9 mouse cellular contexts compared by ENCODE assay signal in genomic region chr8:94118776-94119430, GRCm38 (mm10). TPM values are rescaled to one million over a fixed set of nuclear protein-coding genes. Genes with fewer than 3 reads are reported as not detected.
DNase-seq lines count a peak whose midpoint lies in the region; ATAC-seq and TF ChIP-seq lines count a peak whose summit lies in the region.
"Had no signal": no experiment of that assay in that cellular context is flagged by ENCODE, and none has a peak within 500 bp of the region (broad histone marks: within the 10 kb centered on the region; RNA-seq: fewer than 3 reads in every experiment).

No protein-coding gene starts in this region.

- TF ChIP-seq POLR2A in CH12.LX (IDR thresholded peaks at IDR 0.05; ENCODE audit: low read depth, low read length), result no peak

- peaks cover 7 to 19% of the 10 kb centered on the region in 2 experiments; a peak in 3 of 4 replicates for H3K4me1 ChIP-seq in CH12.LX (ENCODE audit: control insufficient read depth in 1 of 2, insufficient read depth in 2 of 2)
- no peaks in the 10 kb centered on the region; the same call in 1 of the 2 replicates for H3K4me1 ChIP-seq in hindbrain, embryonic 11.5 days (replicated peaks; ENCODE audit: control insufficient read depth, insufficient read depth, low read length)
- peaks cover 34% of the 10 kb centered on the region for H3K4me1 ChIP-seq in midbrain, embryonic 13.5 days (replicated peaks)

- 2% methylated on average over 6 of the region's 6 CpGs for WGBS in hindbrain, embryonic 11.5 days
- WGBS in midbrain, embryonic 13.5 days, result 1% methylated on average over 6 of the region's 6 CpGs

- no peak for DNase-seq in CH12.LX (ENCODE audit: extremely low read depth)
- DNase-seq in embryo, embryonic 10.5 days (ENCODE audit: low spot score), result peak; percentile 81
- peak; percentile 82 for DNase-seq in hindbrain, embryonic 11.5 days (ENCODE audit: low spot score)
- peak; percentile 39 to 53 for DNase-seq in left cerebral cortex, adult 18-20 months (ENCODE audit: low spot score in 2 of 2)
- no peak for DNase-seq in gastrocnemius, postnatal 10 days
- no peak for DNase-seq in gastrocnemius, adult 18-20 months (ENCODE audit: low spot score)
- DNase-seq in gastrocnemius, postnatal 14 days, result no peak

- intact Hi-C loops in gastrocnemius, postnatal 14 days (cut with DNase I; ENCODE audit: low total_unique reads), result no loop called here

- H3K36me3 ChIP-seq in CH12.LX (replicated peaks in 1 of 2; ENCODE audit: control insufficient read depth in 1 of 2, insufficient read depth in 1 of 2, low read length in 1 of 2), result no peaks in the 10 kb centered on the region
- no peaks in the 10 kb centered on the region for H3K36me3 ChIP-seq in hindbrain, embryonic 11.5 days (ENCODE audit: control insufficient read depth, insufficient read depth, low read length)
- H3K36me3 ChIP-seq in midbrain, embryonic 13.5 days, result no peaks in the 10 kb centered on the region
- H3K36me3 ChIP-seq: heart, embryonic 15.5 days had no signal

- peak; percentile 91 for ATAC-seq in hindbrain, embryonic 11.5 days (ENCODE audit: low FRiP score)
- peak; percentile 90 for ATAC-seq in midbrain, embryonic 13.5 days

- no peak overlapping the region for H3K4me3 ChIP-seq in CH12.LX (replicated peaks in 1 of 3; ENCODE audit: low read depth in 2 of 3, low read length in 2 of 3, poor library complexity in 1 of 3)
- no peak overlapping the region for H3K4me3 ChIP-seq in hindbrain, embryonic 11.5 days (ENCODE audit: low read depth, low read length)
- no peak overlapping the region for H3K4me3 ChIP-seq in midbrain, embryonic 13.5 days (replicated peaks)
- H3K4me3 ChIP-seq: heart, embryonic 15.5 days had no signal

- no peak overlapping the region for H3K9ac ChIP-seq in CH12.LX (ENCODE audit: insufficient read depth, low read depth)
- 0 out of 2 replicates have a peak overlapping the region, but pooled peaks have one; percentile 25 for H3K9ac ChIP-seq in hindbrain, embryonic 11.5 days (ENCODE audit: low read depth, low read length)
- H3K9ac ChIP-seq in midbrain, embryonic 13.5 days (replicated peaks), result 0 out of 2 replicates have a peak overlapping the region, but pooled peaks have one; percentile 8
- H3K9ac ChIP-seq: heart, embryonic 15.5 days had no signal

- TF ChIP-seq RAD21 in CH12.LX (IDR thresholded peaks at IDR 0.05; ENCODE audit: low read depth, low read length), result no peak

- no peaks in the 10 kb centered on the region for H3K27me3 ChIP-seq in CH12.LX (replicated peaks)
- no peaks in the 10 kb centered on the region for H3K27me3 ChIP-seq in hindbrain, embryonic 11.5 days (ENCODE audit: control insufficient read depth, insufficient read depth, low read length)
- no peaks in the 10 kb centered on the region for H3K27me3 ChIP-seq in midbrain, embryonic 13.5 days
- H3K27me3 ChIP-seq: heart, embryonic 15.5 days had no signal

- H3K79me2 ChIP-seq in CH12.LX (replicated peaks; ENCODE audit: control insufficient read depth, extremely low read depth, insufficient read depth, poor library complexity, severe bottlenecking), result no peaks in the 10 kb centered on the region

- dilution Hi-C loops in CH12.LX (cut with MboI; ENCODE audit: extremely low pct_ligation_motif_present, extremely low pct_unique_long_range_greater_than_20kb, low sequenced_read_pairs), result no loop called here

- in situ Hi-C loops in CH12.LX (cut with MboI; ENCODE audit: low pct_ligation_motif_present, low pct_unique_long_range_greater_than_20kb, low sequenced_read_pairs), result no loop called here

- no peaks in the 10 kb centered on the region for H3K9me3 ChIP-seq in CH12.LX (replicated peaks; ENCODE audit: low read length)
- H3K9me3 ChIP-seq in hindbrain, embryonic 11.5 days (ENCODE audit: control insufficient read depth, low read length), result no peaks in the 10 kb centered on the region
- no peaks in the 10 kb centered on the region for H3K9me3 ChIP-seq in midbrain, embryonic 13.5 days
- H3K9me3 ChIP-seq: heart, embryonic 15.5 days had no signal

- TF ChIP-seq CTCF in CH12.LX (conservative IDR thresholded peaks at IDR 0.05 in 1 of 2, IDR thresholded peaks at IDR 0.05 in 1 of 2; ENCODE audit: low read depth in 2 of 2, low read length in 2 of 2), result no peak

- TF ChIP-seq EP300 in CH12.LX (IDR thresholded peaks at IDR 0.05; ENCODE audit: low read length), result no peak

- no peak overlapping the region for H3K27ac ChIP-seq in CH12.LX (ENCODE audit: insufficient read depth, low read depth)
- H3K27ac ChIP-seq in hindbrain, embryonic 11.5 days (ENCODE audit: low read depth, low read length), result peak overlapping the region; percentile 89
- peak overlapping the region; percentile 88 for H3K27ac ChIP-seq in midbrain, embryonic 13.5 days
- H3K27ac ChIP-seq: heart, embryonic 15.5 days had no signal

- H3K4me2 ChIP-seq in CH12.LX (ENCODE audit: insufficient read depth, low read depth, poor library complexity, severe bottlenecking), result no peak overlapping the region
- 0 out of 2 replicates have a peak overlapping the region, but pooled peaks have one; percentile 3 for H3K4me2 ChIP-seq in hindbrain, embryonic 11.5 days (replicated peaks; ENCODE audit: low read depth, low read length)
- H3K4me2 ChIP-seq in midbrain, embryonic 13.5 days (replicated peaks), result peak overlapping the region; percentile 31
- H3K4me2 ChIP-seq: heart, embryonic 15.5 days had no signal

TF ChIP-seq in CH12.LX, 34 proteins besides CTCF, POLR2A, EP300 and RAD21:
- TF ChIP-seq CHD2 (IDR thresholded peaks at IDR 0.05; ENCODE audit: low read length) (peak; percentile 28; the same call in 1 of the 2 replicates), POLR2AphosphoS2 (IDR thresholded peaks at IDR 0.05; ENCODE audit: low read depth, low read length) (no peak), ZKSCAN1 (IDR thresholded peaks at IDR 0.05; ENCODE audit: borderline replicate concordance, low read depth, low read length) (no peak)

RNA-seq across cellular contexts. Expression of gene Mt4, which starts 18.1 kb away (rescaled TPM):
- not detected in 2 replicates for total RNA-seq in CH12.LX (2012; rRNA removed)
- total RNA-seq in CH12.LX (2014; rRNA removed), result not detected in 2 replicates
- not detected in 2 replicates for polyA plus RNA-seq in CH12.LX (2012; ENCODE audit: insufficient read length, low read depth)
- polyA plus RNA-seq in hindbrain, embryonic 11.5 days (2014; fragmentation: Nextera tagmentation; extraction: Ambion mirVana), result not detected in 2 replicates
- not detected for total RNA-seq in left cerebral cortex, adult 18-20 months (2021)
- not detected in 2 replicates for polyA plus RNA-seq in midbrain, embryonic 13.5 days (2015; fragmentation: Nextera tagmentation; extraction: Ambion mirVana)
- total RNA-seq in gastrocnemius, postnatal 10 days (2021), result not detected
- total RNA-seq in gastrocnemius, adult 18-20 months (2021), result not detected
- total RNA-seq in gastrocnemius, postnatal 14 days (2021), result not detected
- polyA plus RNA-seq: heart, embryonic 15.5 days had no signal

RNA-seq across cellular contexts. Expression of gene Bbs2, which starts 20.2 kb away (rescaled TPM):
- total RNA-seq in CH12.LX (2012; rRNA removed), result 7.3 and 10.0 TPM in 2 replicates
- 10.4 and 13.0 TPM in 2 replicates for total RNA-seq in CH12.LX (2014; rRNA removed)
- polyA plus RNA-seq in CH12.LX (2012; ENCODE audit: insufficient read length, low read depth), result 12.0 and 13.1 TPM in 2 replicates
- polyA plus RNA-seq in hindbrain, embryonic 11.5 days (2014; fragmentation: Nextera tagmentation; extraction: Ambion mirVana), result 20.3 and 29.1 TPM in 2 replicates
- 10 to 100 TPM; 28.2 to 30.4 TPM for total RNA-seq in left cerebral cortex, adult 18-20 months (2021)
- polyA plus RNA-seq in midbrain, embryonic 13.5 days (2015; fragmentation: Nextera tagmentation; extraction: Ambion mirVana), result 25.5 and 27.5 TPM in 2 replicates
- 1 to 10 TPM; 3.9 to 4.7 TPM for total RNA-seq in gastrocnemius, postnatal 10 days (2021)
- total RNA-seq in gastrocnemius, adult 18-20 months (2021), result 1 to 10 TPM; 2.2 to 2.5 TPM
- 1 to 10 TPM; 3.1 to 3.7 TPM for total RNA-seq in gastrocnemius, postnatal 14 days (2021)

RNA-seq across cellular contexts. Expression of gene Mt3, which starts 33.5 kb away (rescaled TPM):
- total RNA-seq in CH12.LX (2012; rRNA removed) (20.0 and 20.6 TPM in 2 replicates), CH12.LX (2014; rRNA removed) (not detected in 2 replicates)
- 1.9 and 2.5 TPM in 2 replicates for polyA plus RNA-seq in CH12.LX (2012; ENCODE audit: insufficient read length, low read depth)
- polyA plus RNA-seq in hindbrain, embryonic 11.5 days (2014; fragmentation: Nextera tagmentation; extraction: Ambion mirVana), result 11.0 and 13.6 TPM in 2 replicates
- 100 to 1,000 TPM; 795 to 921 TPM for total RNA-seq in left cerebral cortex, adult 18-20 months (2021)
- polyA plus RNA-seq in midbrain, embryonic 13.5 days (2015; fragmentation: Nextera tagmentation; extraction: Ambion mirVana), result 69.9 and 73.3 TPM in 2 replicates
- total RNA-seq in gastrocnemius, postnatal 10 days (2021), result 10 to 100 TPM; 11.0 to 22.2 TPM
- total RNA-seq in gastrocnemius, adult 18-20 months (2021), result 1 to 10 TPM in 1 of 2 experiments, under 1 TPM in 1; 0.78 to 1.8 TPM
- total RNA-seq in gastrocnemius, postnatal 14 days (2021), result 10 to 100 TPM in 1 of 2 experiments, 1 to 10 TPM in 1; 5.8 to 11.2 TPM

RNA-seq across cellular contexts. Expression of gene Mt2, which starts 53.6 kb away (rescaled TPM):
- 109 and 212 TPM in 2 replicates for total RNA-seq in CH12.LX (2012; rRNA removed)
- total RNA-seq in CH12.LX (2014; rRNA removed), result 4.1 and 4.3 TPM in 2 replicates
- polyA plus RNA-seq in CH12.LX (2012; ENCODE audit: insufficient read length, low read depth), result 49.4 and 54.4 TPM in 2 replicates
- polyA plus RNA-seq in hindbrain, embryonic 11.5 days (2014; fragmentation: Nextera tagmentation; extraction: Ambion mirVana), result 24.1 and 29.3 TPM in 2 replicates
- 100 to 1,000 TPM; 215 to 228 TPM for total RNA-seq in left cerebral cortex, adult 18-20 months (2021)
- 6.1 and 9.4 TPM in 2 replicates for polyA plus RNA-seq in midbrain, embryonic 13.5 days (2015; fragmentation: Nextera tagmentation; extraction: Ambion mirVana)
- 10 to 100 TPM; 35.0 to 63.8 TPM for total RNA-seq in gastrocnemius, postnatal 10 days (2021)
- 100 to 1,000 TPM in 1 of 2 experiments, 10 to 100 TPM in 1; 18.7 to 229 TPM for total RNA-seq in gastrocnemius, adult 18-20 months (2021)
- total RNA-seq in gastrocnemius, postnatal 14 days (2021), result 100 to 1,000 TPM in 1 of 2 experiments, 10 to 100 TPM in 1; 20.2 to 206 TPM

RNA-seq across cellular contexts. Expression of gene Mt1, which starts 60.0 kb away (rescaled TPM):
- total RNA-seq in CH12.LX (2012; rRNA removed) (174 and 239 TPM in 2 replicates), CH12.LX (2014; rRNA removed) (13.6 and 19.9 TPM in 2 replicates)
- polyA plus RNA-seq in CH12.LX (2012; ENCODE audit: insufficient read length, low read depth), result 57.4 and 62.7 TPM in 2 replicates
- polyA plus RNA-seq in hindbrain, embryonic 11.5 days (2014; fragmentation: Nextera tagmentation; extraction: Ambion mirVana), result 90.1 and 101 TPM in 2 replicates
- 100 to 1,000 TPM; 333 to 422 TPM for total RNA-seq in left cerebral cortex, adult 18-20 months (2021)
- polyA plus RNA-seq in midbrain, embryonic 13.5 days (2015; fragmentation: Nextera tagmentation; extraction: Ambion mirVana), result 21.5 and 30.3 TPM in 2 replicates
- 10 to 100 TPM; 29.0 to 43.8 TPM for total RNA-seq in gastrocnemius, postnatal 10 days (2021)
- total RNA-seq in gastrocnemius, adult 18-20 months (2021), result 100 to 1,000 TPM in 1 of 2 experiments, 10 to 100 TPM in 1; 22.5 to 181 TPM
- total RNA-seq in gastrocnemius, postnatal 14 days (2021), result 100 to 1,000 TPM in 1 of 2 experiments, 10 to 100 TPM in 1; 18.6 to 129 TPM

Comparison
In these comparisons a context has a peak if more than half of its experiments do, and no peak if none do; other contexts are left out.
1. DNase-seq: peak in embryo, embryonic 10.5 days (single experiment), hindbrain, embryonic 11.5 days (single experiment) and left cerebral cortex, adult 18-20 months (2 of 2); none in CH12.LX (single experiment), gastrocnemius, postnatal 10 days (single experiment), gastrocnemius, adult 18-20 months (single experiment) and gastrocnemius, postnatal 14 days (single experiment).
2. RNA of gene Mt3, which starts 33.5 kb away (total RNA-seq): 795 to 921 TPM in left cerebral cortex, adult 18-20 months; 11.0 to 22.2 TPM in gastrocnemius, postnatal 10 days, 20.0 to 20.6 TPM in CH12.LX, 5.8 to 11.2 TPM in gastrocnemius, postnatal 14 days and 0.78 to 1.8 TPM in gastrocnemius, adult 18-20 months; every median in the first group is over 10 times any median in the second.